8 mouse cellular contexts compared by ENCODE assay signal in the genomic region with DNA sequence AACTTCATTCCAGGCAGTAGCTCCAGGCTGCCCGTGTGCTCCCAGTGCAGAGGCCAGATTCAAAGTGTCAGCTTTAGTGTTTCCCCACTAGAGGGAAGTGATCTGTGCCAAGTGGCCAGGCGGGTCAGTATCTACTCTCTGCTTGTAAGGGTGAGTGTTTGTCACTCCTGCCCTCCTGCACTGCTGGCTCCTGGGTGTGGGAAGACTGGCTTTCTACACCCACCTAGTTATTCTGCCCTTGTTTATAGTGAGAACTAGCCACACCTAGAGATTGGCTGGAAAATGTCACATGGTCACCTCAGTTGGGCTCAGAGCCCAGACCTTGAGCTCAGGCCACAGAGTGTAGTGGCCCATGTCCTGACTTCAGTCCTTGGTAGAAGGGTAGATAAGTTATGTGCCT. TPM values are rescaled to one million over a fixed set of nuclear protein-coding genes. Genes with fewer than 3 reads are reported as not detected.
DNase-seq lines count a peak whose midpoint lies in the region; ATAC-seq and TF ChIP-seq lines count a peak whose summit lies in the region.

No protein-coding gene starts in this region.

- H3K4me1 ChIP-seq in hindbrain, embryonic 12.5 days: peaks cover 15% of the 10 kb centered on the region
- H3K4me1 ChIP-seq in hindbrain, embryonic 16.5 days (ENCODE audit: control insufficient read depth, insufficient read depth, low read depth, low read length): peaks cover 8% of the 10 kb centered on the region
- H3K4me1 ChIP-seq in heart, embryonic 11.5 days (ENCODE audit: control insufficient read depth, insufficient read depth, low read length): peaks cover 22% of the 10 kb centered on the region
- H3K4me1 ChIP-seq in liver, embryonic 15.5 days (replicated peaks): peaks cover 28% of the 10 kb centered on the region
- H3K4me1 ChIP-seq in stomach, postnatal 0 days (replicated peaks; ENCODE audit: control insufficient read depth, insufficient read depth): no peaks in the 10 kb centered on the region

- WGBS in hindbrain, embryonic 12.5 days: 79% methylated on average over 2 of the region's 2 CpGs
- WGBS in hindbrain, embryonic 16.5 days: 62% methylated on average over 2 of the region's 2 CpGs
- 31% methylated on average over 2 of the region's 2 CpGs for WGBS in heart, embryonic 11.5 days (ENCODE audit: insufficient replicate concordance)
- WGBS in liver, embryonic 15.5 days (ENCODE audit: insufficient replicate concordance): 59% methylated on average over 2 of the region's 2 CpGs
- WGBS in stomach, postnatal 0 days: 56% methylated on average over 2 of the region's 2 CpGs

- no peak for TF ChIP-seq EP300 in stomach, postnatal 0 days (optimal IDR thresholded peaks at IDR 0.05)

- no peak overlapping the region for H3K9ac ChIP-seq in hindbrain, embryonic 12.5 days
- H3K9ac ChIP-seq in hindbrain, embryonic 16.5 days (ENCODE audit: low read depth, low read length): no peak overlapping the region
- H3K9ac ChIP-seq in heart, embryonic 11.5 days (ENCODE audit: low read depth, low read length): no peak overlapping the region
- H3K9ac ChIP-seq in liver, embryonic 15.5 days: no peak overlapping the region
- H3K9ac ChIP-seq in stomach, postnatal 0 days (ENCODE audit: low read length): no peak overlapping the region

- CTCF ChIA-PET in Patski (lab: Charles Lee): interaction anchor here (0.9 to 9.9 kb wide), 5 partner anchors 18 to 42 kb away, joined by 3 to 92 read pairs (median 5); no protein-coding TSS in a partner anchor

- no peak overlapping the region for H3K27ac ChIP-seq in hindbrain, embryonic 12.5 days
- no peak overlapping the region for H3K27ac ChIP-seq in hindbrain, embryonic 16.5 days (ENCODE audit: low read depth, low read length)
- peak overlapping the region; percentile 46 for H3K27ac ChIP-seq in heart, embryonic 11.5 days (ENCODE audit: low read depth, low read length)
- peak overlapping the region; percentile 69 for H3K27ac ChIP-seq in liver, embryonic 15.5 days (replicated peaks)
- H3K27ac ChIP-seq in stomach, postnatal 0 days (replicated peaks): peak overlapping the region; percentile 56

- DNase-seq in Patski (ENCODE audit: low read depth, low spot score): peak; percentile 86
- peak; percentile 82 for DNase-seq in stomach, postnatal 0 days (ENCODE audit: low spot score)
- no peak for DNase-seq in frontal cortex, postnatal 14 days (ENCODE audit: low spot score in 2 of 2)
- no peak for DNase-seq in thymus, postnatal 10 days (ENCODE audit: low spot score in 2 of 2)

- no peaks in the 10 kb centered on the region for H3K27me3 ChIP-seq in hindbrain, embryonic 12.5 days
- H3K27me3 ChIP-seq in hindbrain, embryonic 16.5 days (replicated peaks; ENCODE audit: control insufficient read depth, insufficient read depth, low read length): no peaks in the 10 kb centered on the region
- H3K27me3 ChIP-seq in Patski: no peaks in the 10 kb centered on the region
- H3K27me3 ChIP-seq in heart, embryonic 11.5 days (ENCODE audit: control insufficient read depth, insufficient read depth, low read length): no peaks in the 10 kb centered on the region
- H3K27me3 ChIP-seq in liver, embryonic 15.5 days: no peaks in the 10 kb centered on the region
- H3K27me3 ChIP-seq in stomach, postnatal 0 days (ENCODE audit: control insufficient read depth, insufficient read depth, low read length): no peaks in the 10 kb centered on the region

- H3K9me3 ChIP-seq in hindbrain, embryonic 12.5 days (replicated peaks): peaks cover 4% of the 10 kb centered on the region
- H3K9me3 ChIP-seq in hindbrain, embryonic 16.5 days (ENCODE audit: control insufficient read depth, low read length): no peaks in the 10 kb centered on the region
- H3K9me3 ChIP-seq in heart, embryonic 11.5 days (replicated peaks; ENCODE audit: control insufficient read depth, low read length): 0 out of 2 replicates have a peak, but pooled peaks cover 3% of the 10 kb centered on the region
- no peaks in the 10 kb centered on the region for H3K9me3 ChIP-seq in liver, embryonic 15.5 days (replicated peaks)
- H3K9me3 ChIP-seq in stomach, postnatal 0 days (ENCODE audit: control insufficient read depth, low read length): no peaks in the 10 kb centered on the region

- no peak for ATAC-seq in hindbrain, embryonic 12.5 days (ENCODE audit: low FRiP score)
- no peak for ATAC-seq in hindbrain, embryonic 16.5 days
- ATAC-seq in Patski: peak; percentile 85
- ATAC-seq in heart, embryonic 11.5 days (replicated peaks; ENCODE audit: insufficient number of reproducible peaks, low FRiP score, low TSS enrichment): peak; percentile 79
- ATAC-seq in liver, embryonic 15.5 days (ENCODE audit: insufficient read depth): peak; percentile 32
- peak; percentile 92 for ATAC-seq in stomach, postnatal 0 days (ENCODE audit: low FRiP score, low TSS enrichment)

- 0 out of 2 replicates have a peak overlapping the region, but pooled peaks have one; percentile 11 for H3K4me2 ChIP-seq in hindbrain, embryonic 12.5 days (replicated peaks)
- no peak overlapping the region for H3K4me2 ChIP-seq in hindbrain, embryonic 16.5 days (ENCODE audit: low read length)
- H3K4me2 ChIP-seq in heart, embryonic 11.5 days: peak overlapping the region; percentile 73
- peak overlapping the region; percentile 75 for H3K4me2 ChIP-seq in liver, embryonic 15.5 days
- peak overlapping the region; percentile 79; the same call in 1 of the 2 replicates for H3K4me2 ChIP-seq in stomach, postnatal 0 days (replicated peaks; ENCODE audit: low read depth)

- no peak overlapping the region for H3K4me3 ChIP-seq in hindbrain, embryonic 12.5 days
- no peak overlapping the region for H3K4me3 ChIP-seq in hindbrain, embryonic 16.5 days (ENCODE audit: low read length)
- 0 out of 2 replicates have a peak overlapping the region, but pooled peaks have one; percentile 52 for H3K4me3 ChIP-seq in heart, embryonic 11.5 days (ENCODE audit: low read depth, low read length)
- peak overlapping the region; percentile 73 for H3K4me3 ChIP-seq in liver, embryonic 15.5 days (replicated peaks)
- no peak overlapping the region for H3K4me3 ChIP-seq in stomach, postnatal 0 days (ENCODE audit: low read depth, low read length)

- in situ Hi-C loops in Patski (cut with MboI; ENCODE audit: low pct_unique_long_range_greater_than_20kb): no loop called here

- peaks cover 40% of the 10 kb centered on the region for H3K36me3 ChIP-seq in hindbrain, embryonic 12.5 days
- H3K36me3 ChIP-seq in hindbrain, embryonic 16.5 days (ENCODE audit: control insufficient read depth, insufficient read depth, low read length): 0 out of 2 replicates have a peak, but pooled peaks cover 7% of the 10 kb centered on the region
- H3K36me3 ChIP-seq in heart, embryonic 11.5 days (ENCODE audit: control insufficient read depth, insufficient read depth, low read length): peaks cover 21% of the 10 kb centered on the region
- H3K36me3 ChIP-seq in liver, embryonic 15.5 days (replicated peaks): peaks cover 43% of the 10 kb centered on the region
- no peaks in the 10 kb centered on the region; the same call in 1 of the 2 replicates for H3K36me3 ChIP-seq in stomach, postnatal 0 days (ENCODE audit: control insufficient read depth, insufficient read depth, low read length)

- TF ChIP-seq CTCF in Patski (IDR thresholded peaks at IDR 0.05): no peak
- peak; percentile 63 for TF ChIP-seq CTCF in stomach, postnatal 0 days (IDR thresholded peaks at IDR 0.05; ENCODE audit: low read depth)

- POLR2A ChIA-PET in Patski (lab: Charles Lee): interaction anchor here (0.6 to 1.6 kb wide), 3 partner anchors 17 to 35 kb away, joined by 3 to 5 read pairs (median 3); partner anchors contain the start of gene Khdc4

RNA-seq across cellular contexts. Expression of gene Rit1, which starts 2.5 kb away (rescaled TPM):
- polyA plus RNA-seq in hindbrain, embryonic 12.5 days (2016; fragmentation: Nextera tagmentation; extraction: Ambion mirVana): 43.6 and 47.1 TPM in 2 replicates
- polyA plus RNA-seq in hindbrain, embryonic 16.5 days (2015; fragmentation: Nextera tagmentation; extraction: Ambion mirVana): 72.2 and 72.6 TPM in 2 replicates
- polyA plus RNA-seq in Patski (2021): 82.7 TPM
- 49.7 and 50.4 TPM in 2 replicates for polyA plus RNA-seq in heart, embryonic 11.5 days (2014; fragmentation: Nextera tagmentation; extraction: Ambion mirVana)
- polyA plus RNA-seq in liver, embryonic 15.5 days (2015; fragmentation: Nextera tagmentation; extraction: Ambion mirVana): 32.3 and 34.8 TPM in 2 replicates
- polyA plus RNA-seq in stomach, postnatal 0 days (2015; fragmentation: Nextera tagmentation; extraction: Ambion mirVana): 85.5 and 86.9 TPM in 2 replicates

RNA-seq across cellular contexts. Expression of gene Khdc4, which starts 33.5 kb away (rescaled TPM):
- polyA plus RNA-seq in hindbrain, embryonic 12.5 days (2016; fragmentation: Nextera tagmentation; extraction: Ambion mirVana): 117 and 119 TPM in 2 replicates
- polyA plus RNA-seq in hindbrain, embryonic 16.5 days (2015; fragmentation: Nextera tagmentation; extraction: Ambion mirVana): 70.2 and 81.8 TPM in 2 replicates
- polyA plus RNA-seq in Patski (2021): 112 TPM
- polyA plus RNA-seq in heart, embryonic 11.5 days (2014; fragmentation: Nextera tagmentation; extraction: Ambion mirVana): 68.2 and 69.8 TPM in 2 replicates
- 23.9 and 26.6 TPM in 2 replicates for polyA plus RNA-seq in liver, embryonic 15.5 days (2015; fragmentation: Nextera tagmentation; extraction: Ambion mirVana)
- 38.1 and 45.9 TPM in 2 replicates for polyA plus RNA-seq in stomach, postnatal 0 days (2015; fragmentation: Nextera tagmentation; extraction: Ambion mirVana)

RNA-seq across cellular contexts. Expression of gene Syt11, which starts 55.9 kb away (rescaled TPM):
- polyA plus RNA-seq in hindbrain, embryonic 12.5 days (2016; fragmentation: Nextera tagmentation; extraction: Ambion mirVana): 153 and 157 TPM in 2 replicates
- polyA plus RNA-seq in hindbrain, embryonic 16.5 days (2015; fragmentation: Nextera tagmentation; extraction: Ambion mirVana): 249 and 257 TPM in 2 replicates
- polyA plus RNA-seq in Patski (2021): 61.9 TPM
- 11.8 and 15.8 TPM in 2 replicates for polyA plus RNA-seq in heart, embryonic 11.5 days (2014; fragmentation: Nextera tagmentation; extraction: Ambion mirVana)
- 0.73 and 1.3 TPM in 2 replicates for polyA plus RNA-seq in liver, embryonic 15.5 days (2015; fragmentation: Nextera tagmentation; extraction: Ambion mirVana)
- 9.6 and 10.1 TPM in 2 replicates for polyA plus RNA-seq in stomach, postnatal 0 days (2015; fragmentation: Nextera tagmentation; extraction: Ambion mirVana)

Comparison
In these comparisons a context has a peak if more than half of its experiments do, and no peak if none do; other contexts are left out.
1. ATAC-seq: peak in Patski (single experiment), heart, embryonic 11.5 days (single experiment), liver, embryonic 15.5 days (single experiment) and stomach, postnatal 0 days (single experiment); none in hindbrain, embryonic 12.5 days (single experiment) and hindbrain, embryonic 16.5 days (single experiment).
2. H3K27ac ChIP-seq: peak in heart, embryonic 11.5 days (single experiment), liver, embryonic 15.5 days (single experiment) and stomach, postnatal 0 days (single experiment); none in hindbrain, embryonic 12.5 days (single experiment) and hindbrain, embryonic 16.5 days (single experiment).
3. H3K4me3 ChIP-seq: peak in heart, embryonic 11.5 days (single experiment) and liver, embryonic 15.5 days (single experiment); none in hindbrain, embryonic 12.5 days (single experiment), hindbrain, embryonic 16.5 days (single experiment) and stomach, postnatal 0 days (single experiment).
4. DNase-seq: peak in Patski (single experiment) and stomach, postnatal 0 days (single experiment); none in frontal cortex, postnatal 14 days (0 of 2) and thymus, postnatal 10 days (0 of 2).